Mouse (Mus musculus): Measurements from ENCODE around the gene Nsg2. TPM values are rescaled to one million over a fixed set of nuclear protein-coding genes. Genes with fewer than 3 reads are reported as not detected.
"Not testable (repeated sequence)": the region's sequence is repeated elsewhere in the genome, so short reads cannot be mapped to it uniquely, and the experiment has no call there.

Gene Nsg2
- total RNA-seq (2021) = 100 to 1,000 TPM; 720 to 722 TPM
- long read RNA-seq, transcript Nsg2-201 (5 exons, 2,239 nt) = major isoform, 15 of 124 reads
- long read RNA-seq, transcript Nsg2-202 (4 exons, 1,974 nt) = minor isoform, 5 of 124 reads
- long read RNA-seq, partial matches to known transcripts = 99 of 124 reads
- long read RNA-seq, other reads (novel, unspliced or antisense) = 5 of 124 reads

DNA sequence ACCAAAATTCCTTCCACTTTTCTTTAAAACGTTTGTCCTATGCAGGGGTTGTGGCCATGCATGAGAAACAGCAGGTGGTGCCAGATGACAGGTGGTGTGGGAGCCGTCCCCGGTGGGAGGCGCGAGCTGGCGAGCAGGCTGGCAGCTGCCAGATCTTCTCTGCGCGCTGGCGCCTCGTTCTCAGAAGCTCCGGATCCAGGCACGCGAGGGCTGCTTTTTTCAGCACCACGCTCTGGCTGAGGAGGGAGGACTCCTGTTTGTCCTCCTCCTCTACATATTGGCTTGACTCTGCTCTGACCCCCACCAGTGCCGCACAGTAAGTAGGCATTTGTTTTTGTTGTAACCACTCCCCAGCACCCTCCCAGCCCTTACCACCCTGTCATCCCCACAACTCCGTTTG lies at the start of gene Nsg2:
TSS of gene Nsg2 (plus strand) at position 183 of the 400 bp plus-strand sequence.
- DNase-seq (ENCODE audit: low spot score in 2 of 2) = peak; percentile 90 to 93

DNA sequence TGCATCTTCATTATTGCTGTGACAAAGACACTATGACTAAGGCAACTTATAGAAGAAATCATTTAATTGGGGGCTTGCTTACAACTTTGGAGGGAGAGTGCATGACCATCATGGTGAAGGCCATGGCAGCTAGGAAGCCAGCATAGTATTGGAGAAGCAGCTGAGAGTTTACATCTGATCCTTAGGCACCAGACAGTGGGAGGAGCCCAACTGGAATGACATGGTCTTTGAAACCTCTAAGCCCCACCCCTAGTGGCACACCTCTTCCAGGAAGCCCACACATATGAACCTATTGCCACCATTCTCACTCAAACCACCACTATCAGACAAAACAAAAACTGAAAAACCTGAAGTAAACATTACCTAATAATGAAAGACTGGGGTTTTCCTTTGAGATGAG lies 40.2 kb upstream of the Nsg2 start:
- DNase-seq (ENCODE audit: low spot score in 2 of 2) = no peak

DNA sequence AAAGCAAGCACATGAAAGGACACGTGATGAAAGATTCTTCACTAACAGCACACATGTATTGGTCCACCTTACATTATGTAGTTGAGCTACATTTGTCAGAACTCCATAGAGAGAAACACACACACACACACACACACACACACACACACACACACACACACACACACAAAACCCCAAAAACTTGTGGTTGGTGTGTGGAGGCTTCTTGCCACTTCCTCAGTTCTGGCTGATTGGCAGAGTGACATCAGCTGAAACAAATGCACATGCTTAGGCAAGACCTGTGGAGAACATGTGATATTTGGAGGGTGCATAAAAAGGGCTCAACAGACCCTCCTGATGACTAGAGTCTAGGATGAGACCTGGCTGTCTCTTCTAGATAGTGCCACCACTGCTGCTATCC lies 36.3 kb upstream of the Nsg2 start:
- no peak for DNase-seq (ENCODE audit: low spot score in 2 of 2)

DNA sequence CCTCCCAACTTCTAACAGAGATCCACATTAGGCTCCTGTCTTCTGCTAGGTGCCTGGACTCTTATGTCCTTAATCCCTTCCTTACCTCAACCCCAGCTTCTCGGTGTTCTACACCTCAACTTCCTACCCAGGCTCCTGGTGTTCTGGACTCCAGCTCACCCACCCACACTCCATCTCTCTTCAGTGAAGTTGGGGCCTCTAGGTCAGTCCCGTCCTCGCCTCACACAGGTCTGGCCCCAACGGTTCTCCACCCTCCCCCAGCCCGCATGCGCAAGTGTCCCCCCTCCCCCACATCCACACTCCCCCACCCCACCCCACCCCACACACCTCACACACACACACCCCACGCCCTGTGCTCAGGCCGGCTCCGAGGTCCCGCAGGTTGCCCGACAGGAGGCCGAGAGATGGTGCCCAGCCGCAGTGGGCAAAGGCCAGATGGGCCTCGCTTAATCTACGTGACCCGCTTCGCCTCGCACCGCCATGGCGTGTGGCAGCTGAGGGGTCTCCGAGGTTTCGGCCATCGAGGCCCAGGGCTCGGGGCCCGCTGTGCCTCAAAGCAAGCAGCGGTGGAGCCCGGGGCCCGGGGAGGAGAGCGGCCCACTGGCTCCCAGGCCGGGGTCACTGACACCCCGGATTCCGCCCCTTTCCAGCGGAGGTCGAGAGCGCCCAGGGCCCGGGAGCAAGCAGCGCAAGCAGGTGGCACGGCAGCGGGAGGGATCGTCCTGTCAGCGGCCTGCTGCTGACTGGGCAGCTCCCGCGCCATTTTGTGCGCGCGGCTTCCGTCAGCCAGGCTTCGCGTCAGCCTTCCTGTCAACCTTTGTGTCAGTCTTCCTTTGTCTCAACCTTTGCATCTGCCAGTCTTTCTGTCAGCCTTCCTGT lies 34.8 kb upstream of the Nsg2 start, which contains the start of gene 4930524B15Rik:
TSS of gene 4930524B15Rik (plus strand) at position 337 of the 879 bp plus-strand sequence.
- DNase-seq (ENCODE audit: low spot score in 2 of 2) = no peak

DNA sequence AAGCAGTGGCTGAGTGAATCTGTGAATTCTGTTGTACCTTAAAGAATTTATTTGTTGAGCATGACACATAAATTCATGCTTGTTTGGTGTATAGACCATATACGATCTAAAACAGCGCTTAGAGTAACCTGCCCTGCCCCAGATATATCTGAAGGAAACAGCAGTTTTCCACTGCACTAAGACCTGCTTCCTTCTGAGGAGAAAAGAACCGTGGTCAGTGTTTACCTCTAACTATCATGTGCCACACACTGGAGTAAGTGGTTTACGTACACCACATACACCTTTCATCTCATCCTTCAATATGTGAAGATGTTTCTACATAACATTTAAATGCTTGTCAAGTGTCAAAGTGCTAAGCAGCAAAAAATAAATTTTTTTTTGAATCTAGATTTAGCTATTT lies 26.1 kb upstream of the Nsg2 start:
- DNase-seq (ENCODE audit: low spot score in 2 of 2) = no peak

DNA sequence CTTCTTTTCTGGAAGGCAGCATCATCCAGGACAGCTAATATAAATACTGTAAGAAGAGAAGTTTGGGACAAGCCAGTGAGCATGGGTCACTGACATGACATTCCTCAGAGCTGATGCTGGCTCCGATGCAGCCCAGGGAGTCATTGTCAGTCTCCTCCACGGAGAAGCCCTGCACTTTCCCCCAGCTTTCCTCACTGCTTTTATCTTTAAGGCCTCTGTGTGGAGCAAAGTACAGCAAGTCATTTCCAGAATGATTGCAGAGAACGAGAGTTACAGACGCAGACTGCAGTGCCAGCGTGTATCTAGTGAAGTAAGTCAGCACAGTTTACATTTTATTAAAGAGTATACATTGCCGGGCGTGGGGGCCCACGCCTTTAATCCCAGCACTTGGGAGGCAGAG lies 25.4 kb upstream of the Nsg2 start:
- DNase-seq (ENCODE audit: low spot score in 2 of 2) = no peak

DNA sequence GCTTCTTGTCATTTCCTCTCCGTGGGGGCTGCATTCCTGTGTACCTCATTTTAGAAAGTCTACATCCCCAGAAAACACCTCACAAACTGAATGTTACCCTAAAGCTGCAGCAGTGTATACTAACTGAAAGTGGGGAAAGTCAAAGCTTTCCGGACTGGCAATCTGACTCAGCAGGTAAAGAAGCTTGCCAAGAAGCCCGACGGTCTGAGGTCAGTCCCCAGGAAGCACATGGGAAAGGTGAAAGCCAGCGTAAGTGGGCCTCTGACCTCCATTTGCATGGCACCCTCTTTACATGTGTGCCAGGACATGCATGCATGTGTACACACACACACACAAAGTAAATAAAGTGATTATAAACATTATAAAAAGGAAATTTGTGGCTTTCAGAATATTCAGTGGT lies 24.6 kb upstream of the Nsg2 start:
- DNase-seq (ENCODE audit: low spot score in 2 of 2) = no peak

DNA sequence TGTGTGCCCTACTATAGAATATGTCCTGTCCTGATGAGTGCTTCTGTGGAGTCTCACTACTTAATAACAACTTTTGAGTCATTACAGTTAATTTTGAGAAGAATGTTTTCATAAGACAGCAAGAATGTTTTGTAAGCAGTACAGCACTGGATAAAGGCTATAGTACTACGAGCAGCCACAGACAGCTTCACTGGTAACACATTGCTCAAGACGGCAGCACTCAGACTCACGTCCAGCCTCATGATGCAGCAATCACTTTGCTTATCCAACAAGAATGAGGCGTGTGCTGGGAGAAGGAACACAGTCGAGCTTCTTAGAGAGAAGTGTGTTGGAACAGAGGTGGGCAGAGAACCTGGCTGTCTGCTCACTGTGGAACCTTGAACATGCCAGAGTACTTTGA lies 24.1 kb upstream of the Nsg2 start:
- no peak for DNase-seq (ENCODE audit: low spot score in 2 of 2)

DNA sequence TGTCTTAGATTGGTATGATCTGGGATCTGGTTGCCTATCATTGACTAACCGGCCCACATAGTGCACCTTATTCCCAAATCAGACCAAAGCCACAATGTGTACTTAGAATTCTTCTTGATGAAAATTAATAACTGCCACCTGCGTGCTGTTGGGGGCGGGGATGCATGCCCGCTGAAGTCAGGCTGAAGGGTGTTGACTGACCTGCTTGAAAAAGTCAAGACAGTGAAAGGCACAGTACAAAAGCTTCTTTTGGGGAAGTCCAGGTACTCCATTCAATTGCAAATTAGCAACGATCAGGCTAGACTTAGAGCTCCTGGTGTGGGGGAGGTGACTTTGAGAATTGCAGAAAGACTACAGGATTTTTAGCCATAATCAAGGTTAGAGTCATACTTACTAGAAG lies 20.2 kb upstream of the Nsg2 start:
- not testable (repeated sequence) for DNase-seq (ENCODE audit: low spot score in 2 of 2)

DNA sequence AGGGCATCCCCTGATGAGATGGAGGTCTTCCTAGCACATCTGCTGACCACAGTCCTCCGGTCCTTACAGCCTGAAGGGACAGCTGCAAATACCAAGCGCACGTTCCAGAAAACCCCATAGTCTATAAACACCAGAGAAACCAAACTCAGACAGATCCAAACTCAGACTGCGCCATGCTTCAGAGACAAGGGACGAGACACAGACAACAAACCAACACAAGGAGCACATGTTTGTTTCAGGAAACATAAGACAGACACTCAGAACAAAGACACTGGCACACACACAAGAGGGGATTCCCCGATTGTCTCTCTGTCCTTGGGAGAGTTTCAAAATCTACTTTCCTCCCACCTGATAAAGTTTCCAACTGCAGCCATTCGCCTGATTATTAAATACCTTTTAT lies 18.4 kb upstream of the Nsg2 start:
- DNase-seq (ENCODE audit: low spot score in 2 of 2) = no peak

DNA sequence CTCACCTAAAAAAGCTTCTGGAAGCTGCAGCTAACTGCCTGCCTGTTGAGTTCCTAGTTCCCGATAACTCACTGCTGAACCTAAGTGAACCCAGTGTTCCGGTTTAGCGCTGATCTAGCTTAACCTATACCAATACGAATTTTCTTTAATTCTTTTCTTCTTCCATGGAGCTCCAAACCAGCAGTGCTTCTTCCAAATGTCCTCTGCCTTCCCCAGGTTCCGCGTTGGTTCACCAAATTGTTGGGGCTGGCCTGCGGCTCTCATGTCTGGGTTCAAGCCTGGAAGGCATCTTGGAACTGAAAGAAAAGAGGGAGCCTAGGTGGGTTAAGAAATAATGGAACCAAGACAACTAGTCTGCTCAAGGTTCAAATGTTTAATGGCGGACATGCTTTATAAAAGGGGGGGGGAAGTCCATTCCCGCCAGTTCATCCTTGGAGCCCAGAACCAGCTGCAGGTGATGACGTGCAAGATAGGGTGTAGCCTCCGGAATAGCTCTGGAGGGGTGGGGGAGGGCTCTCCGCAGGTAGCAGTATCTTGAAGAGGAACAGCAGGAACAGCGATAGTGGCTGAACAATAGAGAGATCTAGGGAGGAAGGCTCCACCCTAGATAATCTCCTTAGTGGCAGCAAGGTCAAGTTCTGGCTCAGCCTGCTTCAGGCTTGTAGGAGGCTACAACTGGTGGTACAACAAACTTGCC lies 17.9 kb upstream of the Nsg2 start:
- DNase-seq (ENCODE audit: low spot score in 2 of 2) = not testable (repeated sequence)

DNA sequence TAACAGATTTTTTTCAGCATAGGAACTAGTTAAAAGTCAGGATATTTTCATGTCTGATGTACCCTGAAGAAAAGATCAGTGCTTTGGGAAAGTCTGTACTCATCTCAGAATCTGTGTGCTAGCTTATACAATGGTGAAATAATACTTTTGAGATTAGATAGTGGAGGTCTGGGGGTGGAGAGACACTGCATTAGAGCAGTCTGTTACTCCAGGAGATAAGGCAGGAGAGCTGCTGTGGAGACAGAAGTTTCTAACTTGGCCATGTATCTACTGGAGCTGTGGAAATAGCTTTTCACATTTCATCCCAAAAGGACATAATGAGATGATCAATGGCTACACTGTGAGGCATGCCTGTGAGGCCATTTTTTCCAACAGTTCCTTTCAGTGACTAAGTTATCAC lies 17.0 kb upstream of the Nsg2 start:
- no peak for DNase-seq (ENCODE audit: low spot score in 2 of 2)

DNA sequence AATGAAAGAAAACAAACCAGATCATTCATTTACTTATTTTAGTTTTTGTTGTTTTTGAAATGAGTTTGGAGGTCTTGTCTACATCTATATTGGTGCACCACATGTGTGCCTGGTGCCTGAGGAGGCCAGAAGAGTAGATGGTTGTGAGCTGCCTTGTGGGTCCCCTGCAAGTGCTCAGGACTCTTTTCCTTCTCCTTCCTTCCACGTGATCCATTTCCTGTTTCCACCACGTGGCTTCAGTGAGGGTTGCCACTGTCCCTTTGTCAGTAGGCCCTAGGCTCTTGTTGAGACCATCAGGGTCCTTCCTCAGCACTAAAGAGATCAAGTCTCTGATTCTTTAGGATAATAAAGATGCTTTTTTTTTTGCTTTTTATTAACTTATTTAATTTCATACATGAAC lies 15.5 kb upstream of the Nsg2 start:
- no peak for DNase-seq (ENCODE audit: low spot score in 2 of 2)

DNA sequence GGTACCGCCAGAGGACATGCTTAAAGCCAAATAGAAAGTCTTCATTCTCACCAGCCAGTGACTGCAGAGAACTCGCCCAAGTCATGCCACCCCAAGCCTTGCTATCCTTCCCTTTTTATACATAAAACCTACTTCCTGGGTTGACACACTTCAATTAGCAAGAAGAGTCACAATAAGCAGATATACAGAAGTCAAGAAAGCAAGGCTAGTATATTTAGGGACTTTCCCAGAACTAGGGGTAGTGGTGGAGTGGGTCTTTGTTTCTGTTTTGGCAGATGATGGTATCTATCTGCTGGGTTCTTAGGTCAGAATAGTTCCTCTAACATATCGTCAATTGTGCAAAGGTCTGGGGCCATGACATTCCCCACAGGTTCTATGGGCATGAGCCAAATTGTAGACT lies 7.7 kb upstream of the Nsg2 start:
- DNase-seq (ENCODE audit: low spot score in 2 of 2) = no peak

DNA sequence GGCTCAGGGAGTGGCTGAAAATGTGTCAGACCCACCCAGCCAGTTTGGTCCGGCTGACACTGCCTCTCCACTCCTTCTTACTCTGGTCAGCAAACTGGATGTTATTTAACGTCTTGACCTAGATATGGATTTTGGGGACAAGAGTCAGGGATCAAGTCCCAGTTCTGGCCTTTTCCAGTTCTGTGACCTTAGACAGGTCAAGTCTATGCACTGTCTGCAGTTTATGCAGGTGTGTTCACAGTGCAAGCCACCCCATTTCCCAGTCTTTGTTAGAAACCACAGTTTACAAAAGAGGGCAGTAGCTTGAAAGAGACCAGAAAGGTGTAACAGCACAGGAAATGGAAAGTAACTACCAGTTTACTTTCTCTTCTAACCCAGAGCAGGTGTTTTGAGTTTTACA lies 547 bp upstream of the Nsg2 start:
- no peak for DNase-seq (ENCODE audit: low spot score in 2 of 2)

DNA sequence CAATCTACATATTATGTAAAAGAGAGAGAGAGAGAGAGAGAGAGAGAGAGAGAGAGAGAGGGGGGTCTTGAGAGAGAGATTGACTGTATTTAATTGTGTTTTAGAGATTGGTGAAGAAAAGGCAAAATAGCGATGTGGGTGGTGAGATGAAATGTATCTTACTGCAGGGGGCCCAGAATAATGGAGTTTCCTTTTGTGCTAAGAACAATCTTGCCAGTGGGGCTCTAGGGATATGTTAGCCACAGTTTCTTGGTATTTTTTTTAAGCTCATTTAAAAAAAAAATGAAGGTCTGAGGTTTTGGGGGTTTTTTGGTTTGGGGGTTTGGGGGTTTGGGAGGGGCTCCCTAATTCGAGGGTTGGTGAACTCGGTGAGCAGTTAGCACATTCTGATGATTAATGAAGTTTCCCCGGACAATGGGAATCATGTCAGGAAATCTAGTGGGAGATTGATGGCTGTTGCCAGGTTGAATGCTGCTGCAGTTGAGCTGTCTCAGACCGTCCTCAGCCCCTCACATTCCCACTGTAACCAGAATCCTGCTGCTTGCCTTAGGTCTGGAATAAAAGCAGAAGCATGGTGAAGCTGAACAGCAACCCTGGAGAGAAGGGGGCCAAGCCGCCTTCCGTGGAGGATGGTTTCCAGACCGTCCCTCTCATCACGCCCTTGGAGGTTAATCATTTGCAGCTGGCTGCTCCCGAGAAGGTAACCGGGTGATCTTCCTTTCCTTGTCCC lies 1.1 kb downstream of the Nsg2 start:
- DNase-seq (ENCODE audit: low spot score in 2 of 2) = no peak

DNA sequence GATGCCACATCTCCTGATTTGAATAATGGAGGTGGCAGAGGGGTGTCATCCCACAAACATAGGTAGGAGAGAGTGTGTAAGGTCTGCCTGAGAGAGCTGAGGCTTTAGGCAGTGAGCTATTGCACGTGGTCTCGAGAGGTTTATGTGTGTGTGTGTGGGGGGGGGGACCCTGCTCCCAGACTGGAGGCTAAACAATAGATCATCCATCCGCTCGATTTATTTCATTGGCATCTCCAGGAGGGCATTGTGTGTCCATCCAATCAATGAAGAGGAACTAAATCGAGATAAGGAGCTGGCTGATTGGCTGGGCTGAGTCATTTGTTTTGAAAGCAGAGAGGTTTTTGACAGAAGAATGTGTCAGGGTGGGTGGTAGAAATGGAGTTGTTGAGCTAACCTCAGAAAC lies 2.4 kb downstream of the Nsg2 start:
- DNase-seq (ENCODE audit: low spot score in 2 of 2) = peak in 1 of 2 experiments; percentile 66

DNA sequence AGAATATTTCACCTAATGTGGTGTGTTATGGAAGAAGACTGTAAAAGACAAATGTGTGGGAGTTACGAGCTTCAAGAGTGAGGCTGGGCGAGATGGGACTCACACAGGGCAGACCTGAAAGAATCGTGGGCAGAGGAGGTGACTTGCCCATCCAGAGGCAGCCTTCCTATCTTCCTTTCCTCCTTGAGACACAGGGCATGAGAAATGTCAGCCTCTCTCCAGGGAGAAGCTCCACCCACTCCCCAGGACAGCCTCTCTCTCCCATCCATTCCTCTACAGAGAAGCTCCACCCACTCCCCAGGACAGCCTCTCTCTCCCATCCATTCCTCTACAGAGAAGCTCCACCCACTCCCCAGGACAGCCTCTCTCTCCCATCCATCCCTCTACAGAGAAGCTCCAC lies 7.8 kb downstream of the Nsg2 start:
- DNase-seq (ENCODE audit: low spot score in 2 of 2) = peak in 1 of 2 experiments; percentile 6

DNA sequence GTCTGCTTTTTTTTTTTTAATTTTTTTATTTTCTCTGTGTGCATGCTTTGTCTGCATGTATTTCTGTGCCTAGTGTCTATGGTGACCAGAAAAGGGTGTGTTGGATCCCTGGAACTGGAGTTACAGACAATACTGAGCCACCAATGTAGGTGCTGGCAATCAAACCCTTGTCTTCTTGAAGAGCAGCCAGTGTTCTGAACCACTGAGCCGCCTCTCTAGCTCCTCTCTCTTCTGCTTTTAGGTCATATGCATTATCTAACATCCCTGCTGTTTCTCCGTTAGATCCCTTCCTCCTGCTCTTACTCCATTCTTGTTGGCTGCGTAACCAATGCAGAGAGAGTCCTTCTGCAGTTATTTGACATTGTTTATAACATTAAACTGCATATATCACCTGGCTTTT lies 8.6 kb downstream of the Nsg2 start:
- DNase-seq (ENCODE audit: low spot score in 2 of 2) = peak in 1 of 2 experiments; percentile 19

DNA sequence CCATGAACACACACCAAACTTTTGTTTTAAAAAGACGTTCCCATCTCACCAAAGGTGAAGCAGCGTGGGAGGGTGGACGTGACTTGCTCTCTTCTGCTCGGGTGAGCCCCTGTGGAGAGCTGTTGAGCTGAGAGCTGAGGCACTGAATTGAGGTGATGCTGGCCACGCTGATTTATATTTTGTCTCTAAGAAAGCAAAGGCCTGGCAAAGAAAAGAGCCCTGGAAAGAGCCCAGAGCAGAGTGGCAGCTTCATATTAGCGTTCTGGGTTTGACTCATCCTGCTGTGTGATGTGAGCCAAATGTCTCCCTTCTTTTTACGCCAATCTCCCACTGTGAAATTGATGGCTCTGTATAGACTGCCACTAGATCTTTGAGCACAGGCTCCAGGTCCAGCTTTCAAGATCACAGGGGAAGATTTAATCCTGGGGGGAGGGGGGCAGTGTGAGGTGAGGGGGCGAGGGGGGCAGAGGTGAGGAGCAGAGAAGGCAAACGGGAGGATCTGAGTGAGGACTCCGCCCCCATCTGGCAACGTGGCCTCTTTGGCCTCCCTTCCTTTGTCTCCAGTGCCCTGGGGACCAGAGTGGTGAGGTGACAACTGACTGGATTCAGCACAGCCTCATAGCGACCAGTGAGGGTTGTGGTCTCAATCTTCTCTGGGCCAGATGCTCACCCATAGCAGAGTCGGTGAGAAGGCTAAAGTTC lies 9.8 kb downstream of the Nsg2 start:
- DNase-seq (ENCODE audit: low spot score in 2 of 2) = peak; percentile 47 to 70

DNA sequence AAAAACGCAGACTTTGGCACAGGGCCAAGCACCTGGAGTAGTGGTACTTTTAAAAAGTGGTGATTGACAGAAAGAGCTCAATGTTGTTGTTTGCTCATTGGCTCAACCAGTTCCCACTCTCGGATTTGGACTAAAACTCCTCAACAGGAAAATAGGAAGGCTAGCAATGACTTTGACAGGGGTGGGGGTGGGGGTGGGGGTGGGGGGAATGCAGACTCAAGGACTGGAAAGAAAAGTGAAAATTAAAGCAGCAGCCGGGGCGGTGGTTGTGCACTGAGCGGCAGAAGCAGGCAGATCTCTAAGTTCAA lies 10.4 kb downstream of the Nsg2 start:
- no peak for DNase-seq (ENCODE audit: low spot score in 2 of 2)

All from layer of hippocampus, adult 18-20 months (tissue).